Mouse (Mus musculus): Measurements from ENCODE around the gene Scaf11. TPM values are rescaled to one million over a fixed set of nuclear protein-coding genes. Genes with fewer than 3 reads are reported as not detected.

Scaf11 gene
- polyA plus RNA-seq, 2 experiments = 51.4 to 93.7 TPM

DNA sequence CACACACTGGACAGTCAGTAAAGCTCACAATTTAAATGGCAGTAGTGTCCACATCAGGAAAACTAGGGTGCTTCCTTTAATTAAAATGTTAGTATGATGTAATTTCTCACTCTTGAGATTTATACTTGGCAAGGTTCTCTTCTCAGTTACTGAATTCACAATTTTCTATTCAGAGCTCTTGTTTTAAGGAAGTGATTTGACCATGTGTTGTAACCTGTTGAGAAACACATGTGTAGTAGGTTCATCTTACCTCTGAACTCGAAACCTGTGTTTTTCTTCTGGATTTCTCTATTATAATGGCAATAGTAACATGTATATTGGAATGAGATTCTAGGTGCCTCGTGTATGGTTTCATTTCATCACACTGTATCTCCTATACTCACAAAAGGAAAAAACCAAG lies 84.4 kb downstream of the Scaf11 start:
- H3K4me2 ChIP-seq (replicated peaks; ENCODE audit: low read depth, low read length, severe bottlenecking) = no peak overlapping the region
- H3K27me3 ChIP-seq (ENCODE audit: control insufficient read depth, insufficient read depth, low read length) = no peaks in the 10 kb centered on the region
- H3K36me3 ChIP-seq (ENCODE audit: control insufficient read depth, insufficient read depth, low read length) = peaks cover 73% of the 10 kb centered on the region
- H3K27ac ChIP-seq (replicated peaks; ENCODE audit: low read depth, low read length) = no peak overlapping the region
- H3K9me3 ChIP-seq (ENCODE audit: control insufficient read depth, low read length) = no peaks in the 10 kb centered on the region
- 95% methylated on average over 2 of the region's 2 CpGs for WGBS
- no peak for DNase-seq (ENCODE audit: low spot score)
- ATAC-seq (ENCODE audit: low FRiP score, low read depth) = no peak
- H3K9ac ChIP-seq (ENCODE audit: low read depth, low read length, severe bottlenecking) = no peak overlapping the region
- no peak overlapping the region for H3K4me3 ChIP-seq (replicated peaks; ENCODE audit: low read length)
- H3K4me1 ChIP-seq (ENCODE audit: control insufficient read depth, insufficient read depth, low read length) = peaks cover 6% of the 10 kb centered on the region
- TF ChIP-seq POLR2A (IDR thresholded peaks at IDR 0.05; ENCODE audit: borderline replicate concordance, extremely low read depth, insufficient read depth, insufficient read length) = no peak

DNA sequence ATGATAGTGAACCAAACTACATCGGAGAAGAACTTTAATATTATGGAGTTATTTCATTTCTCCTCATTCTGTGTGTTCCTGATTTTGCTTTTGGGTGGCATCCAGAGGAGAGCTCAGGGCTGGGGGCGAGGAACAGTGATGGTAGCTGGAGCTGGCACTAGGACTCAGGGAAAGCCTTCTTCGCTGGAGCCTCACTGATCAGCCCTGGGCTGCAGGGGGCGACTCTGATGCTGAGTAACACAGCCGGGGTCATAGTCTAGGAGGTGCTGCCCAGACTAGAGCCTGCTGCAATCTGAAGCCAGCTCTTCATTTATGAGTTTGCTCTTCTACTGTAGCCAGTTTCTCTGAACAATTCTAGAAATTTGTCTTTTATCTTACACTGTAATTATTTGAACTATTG lies 87.5 kb downstream of the Scaf11 start:
- Histone ChIP-seq H3K4me3 (replicated peaks; ENCODE audit: low read length) (no peak overlapping the region), H3K9ac (ENCODE audit: low read depth, low read length, severe bottlenecking) (no peak overlapping the region), H3K27ac (replicated peaks; ENCODE audit: low read depth, low read length) (no peak overlapping the region), H3K9me3 (ENCODE audit: control insufficient read depth, low read length) (no peaks in the 10 kb centered on the region), H3K36me3 (ENCODE audit: control insufficient read depth, insufficient read depth, low read length) (peaks cover 81% of the 10 kb centered on the region), H3K4me1 (ENCODE audit: control insufficient read depth, insufficient read depth, low read length) (peaks cover 6% of the 10 kb centered on the region), H3K4me2 (replicated peaks; ENCODE audit: low read depth, low read length, severe bottlenecking) (no peak overlapping the region), H3K27me3 (ENCODE audit: control insufficient read depth, insufficient read depth, low read length) (no peaks in the 10 kb centered on the region)
- DNase-seq (ENCODE audit: low spot score) (no peak), ATAC-seq (ENCODE audit: low FRiP score, low read depth) (no peak)
- TF ChIP-seq POLR2A (IDR thresholded peaks at IDR 0.05; ENCODE audit: borderline replicate concordance, extremely low read depth, insufficient read depth, insufficient read length) = no peak
- WGBS = 85% methylated on average over 5 of the region's 5 CpGs

DNA sequence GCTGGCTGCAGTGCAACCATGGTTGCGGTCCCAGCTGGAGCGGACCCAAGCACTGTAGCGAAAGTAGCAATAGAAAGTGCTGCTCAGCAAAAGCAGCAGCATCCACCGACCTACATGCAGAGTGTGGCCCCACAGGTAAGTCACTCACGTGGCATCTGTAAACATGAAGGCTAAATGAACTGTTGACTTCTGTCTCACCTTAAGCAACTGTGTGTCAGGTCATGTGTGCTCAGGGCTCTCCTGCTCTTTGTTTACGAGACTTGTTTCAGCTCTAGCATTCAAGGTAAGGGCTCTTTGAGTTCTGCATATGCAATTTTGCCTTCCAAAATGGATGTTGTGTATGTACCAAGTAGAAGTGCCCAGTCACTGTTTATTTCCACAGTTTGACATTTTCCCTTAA lies 88.0 kb downstream of the Scaf11 start:
- Histone ChIP-seq H3K4me2 (replicated peaks; ENCODE audit: low read depth, low read length, severe bottlenecking) (no peak overlapping the region), H3K9ac (ENCODE audit: low read depth, low read length, severe bottlenecking) (no peak overlapping the region), H3K27me3 (ENCODE audit: control insufficient read depth, insufficient read depth, low read length) (no peaks in the 10 kb centered on the region), H3K4me1 (ENCODE audit: control insufficient read depth, insufficient read depth, low read length) (peaks cover 6% of the 10 kb centered on the region), H3K9me3 (ENCODE audit: control insufficient read depth, low read length) (no peaks in the 10 kb centered on the region), H3K27ac (replicated peaks; ENCODE audit: low read depth, low read length) (no peak overlapping the region), H3K4me3 (replicated peaks; ENCODE audit: low read length) (no peak overlapping the region), H3K36me3 (ENCODE audit: control insufficient read depth, insufficient read depth, low read length) (peaks cover 81% of the 10 kb centered on the region)
- 91% methylated on average over 6 of the region's 6 CpGs for WGBS
- ATAC-seq (ENCODE audit: low FRiP score, low read depth) (no peak), DNase-seq (ENCODE audit: low spot score) (no peak)
- TF ChIP-seq POLR2A (IDR thresholded peaks at IDR 0.05; ENCODE audit: borderline replicate concordance, extremely low read depth, insufficient read depth, insufficient read length) = no peak

DNA sequence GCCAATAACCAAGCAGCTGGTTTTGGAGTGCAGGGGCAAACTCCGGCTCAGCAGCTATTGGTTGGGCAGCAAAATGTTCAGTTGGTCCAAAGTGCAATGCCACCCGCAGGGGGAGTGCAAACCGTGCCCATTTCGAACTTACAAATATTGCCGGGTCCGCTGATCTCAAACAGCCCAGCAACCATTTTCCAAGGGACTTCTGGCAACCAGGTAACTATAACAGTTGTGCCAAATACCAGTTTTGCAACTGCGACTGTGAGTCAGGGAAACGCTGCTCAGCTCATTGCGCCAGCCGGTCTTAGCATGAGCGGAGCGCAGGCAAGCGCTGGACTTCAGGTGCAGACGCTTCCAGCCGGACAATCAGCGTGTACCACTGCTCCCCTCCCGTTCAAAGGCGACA lies 89.3 kb downstream of the Scaf11 start:
- no peak for TF ChIP-seq POLR2A (IDR thresholded peaks at IDR 0.05; ENCODE audit: borderline replicate concordance, extremely low read depth, insufficient read depth, insufficient read length)
- no peak overlapping the region for H3K4me2 ChIP-seq (replicated peaks; ENCODE audit: low read depth, low read length, severe bottlenecking)
- no peaks in the 10 kb centered on the region for H3K4me1 ChIP-seq (ENCODE audit: control insufficient read depth, insufficient read depth, low read length)
- H3K36me3 ChIP-seq (ENCODE audit: control insufficient read depth, insufficient read depth, low read length) = peaks cover 81% of the 10 kb centered on the region
- H3K27me3 ChIP-seq (ENCODE audit: control insufficient read depth, insufficient read depth, low read length) = no peaks in the 10 kb centered on the region
- H3K9me3 ChIP-seq (ENCODE audit: control insufficient read depth, low read length) = no peaks in the 10 kb centered on the region
- no peak for DNase-seq (ENCODE audit: low spot score)
- H3K4me3 ChIP-seq (replicated peaks; ENCODE audit: low read length) = no peak overlapping the region
- no peak for ATAC-seq (ENCODE audit: low FRiP score, low read depth)
- 95% methylated on average over 18 of the region's 18 CpGs for WGBS
- no peak overlapping the region for H3K9ac ChIP-seq (ENCODE audit: low read depth, low read length, severe bottlenecking)
- no peak overlapping the region for H3K27ac ChIP-seq (replicated peaks; ENCODE audit: low read depth, low read length)

DNA sequence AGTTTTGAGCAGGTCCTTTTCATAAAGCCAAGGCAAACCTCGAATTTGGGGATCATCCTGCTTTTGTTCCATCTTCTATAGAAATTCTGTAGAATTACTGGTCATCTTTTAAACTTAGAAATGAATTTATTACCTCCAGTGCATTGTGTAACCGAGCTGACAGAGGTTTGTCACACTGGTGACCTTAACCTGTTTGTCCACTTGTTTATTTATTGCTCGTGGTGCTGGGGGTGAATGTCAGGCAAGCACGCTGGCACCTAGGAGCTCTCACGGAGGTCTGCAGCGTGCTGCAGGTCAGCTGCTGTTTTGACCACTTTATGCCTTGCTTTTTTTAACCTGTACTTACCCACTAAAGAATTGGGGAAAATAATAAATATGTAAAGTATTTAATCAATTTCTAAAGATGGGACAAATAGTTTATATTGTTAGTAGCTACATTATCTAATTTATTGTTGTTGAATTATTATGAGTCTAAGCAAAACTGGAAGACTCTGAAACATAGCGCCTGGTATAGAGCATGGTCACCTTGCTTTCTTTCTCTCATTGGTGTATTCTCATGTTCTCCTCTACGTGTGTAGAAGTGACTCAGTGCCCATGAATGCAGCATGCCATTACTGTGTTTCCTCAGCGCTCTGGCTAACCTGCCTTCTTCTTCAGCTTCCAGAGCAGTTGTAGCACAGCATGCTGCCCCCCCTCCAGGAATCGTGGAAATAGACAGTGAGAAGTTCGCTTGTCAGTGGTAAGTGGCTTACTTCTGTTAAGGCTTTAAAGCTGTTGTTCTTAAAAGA lies 94.3 kb downstream of the Scaf11 start:
- ATAC-seq (ENCODE audit: low FRiP score, low read depth) = no peak
- TF ChIP-seq POLR2A (IDR thresholded peaks at IDR 0.05; ENCODE audit: borderline replicate concordance, extremely low read depth, insufficient read depth, insufficient read length) = no peak
- Histone ChIP-seq H3K9me3 (ENCODE audit: control insufficient read depth, low read length) (no peaks in the 10 kb centered on the region), H3K4me1 (ENCODE audit: control insufficient read depth, insufficient read depth, low read length) (no peaks in the 10 kb centered on the region), H3K9ac (ENCODE audit: low read depth, low read length, severe bottlenecking) (no peak overlapping the region), H3K27me3 (ENCODE audit: control insufficient read depth, insufficient read depth, low read length) (no peaks in the 10 kb centered on the region), H3K27ac (replicated peaks; ENCODE audit: low read depth, low read length) (no peak overlapping the region), H3K4me3 (replicated peaks; ENCODE audit: low read length) (no peak overlapping the region), H3K4me2 (replicated peaks; ENCODE audit: low read depth, low read length, severe bottlenecking) (no peak overlapping the region), H3K36me3 (ENCODE audit: control insufficient read depth, insufficient read depth, low read length) (peaks cover 93% of the 10 kb centered on the region)
- DNase-seq (ENCODE audit: low spot score) = no peak
- 85% methylated on average over 11 of the region's 11 CpGs for WGBS
